Mouse (Mus musculus) cerebellum, adult 8-10 months (tissue): Measurements from ENCODE around the gene Papss2.

ENCODE experiments used
- DNase-seq: peaks from one replicate; pipeline ENCODE4 v3.0.0; 2022

Papss2 gene

GRCm38 (mm10) chr19:32601033-32601770 lies 5.6 kb downstream of the Papss2 start:
- DNase-seq = no peak

GRCm38 (mm10) chr19:32603466-32603865 lies 7.9 kb downstream of the Papss2 start:
- DNase-seq = no peak

GRCm38 (mm10) chr19:32604127-32604526 lies 8.5 kb downstream of the Papss2 start:
- DNase-seq = no peak

GRCm38 (mm10) chr19:32604563-32605252 lies 9.1 kb downstream of the Papss2 start:
- DNase-seq = no peak

- no peak for DNase-seq
Observed at GRCm38 (mm10) chr19:32606227-32606827, 10.7 kb downstream of the Papss2 start.

- no peak for DNase-seq
Observed at GRCm38 (mm10) chr19:32607036-32607435, 11.4 kb downstream of the Papss2 start.

- DNase-seq = no peak
Observed at GRCm38 (mm10) chr19:32611386-32612092, 15.9 kb downstream of the Papss2 start.

- no peak for DNase-seq
Observed at GRCm38 (mm10) chr19:32614046-32614771, 18.6 kb downstream of the Papss2 start.

GRCm38 (mm10) chr19:32614772-32615099 lies 19.1 kb downstream of the Papss2 start:
- DNase-seq = no peak

GRCm38 (mm10) chr19:32616646-32617045 lies 21.1 kb downstream of the Papss2 start:
- no peak for DNase-seq

- DNase-seq = no peak
Observed at GRCm38 (mm10) chr19:32619739-32620138, 24.1 kb downstream of the Papss2 start.

- DNase-seq = no peak
Observed at GRCm38 (mm10) chr19:32620859-32621445, 25.4 kb downstream of the Papss2 start.

GRCm38 (mm10) chr19:32622142-32622541 lies 26.6 kb downstream of the Papss2 start:
- no peak for DNase-seq

GRCm38 (mm10) chr19:32626768-32627331 lies 31.3 kb downstream of the Papss2 start:
- no peak for DNase-seq

- no peak for DNase-seq
Observed at GRCm38 (mm10) chr19:32627631-32628030, 32.0 kb downstream of the Papss2 start.

- no peak for DNase-seq
Observed at GRCm38 (mm10) chr19:32628572-32629132, 33.1 kb downstream of the Papss2 start.

GRCm38 (mm10) chr19:32634916-32635315 lies 39.3 kb downstream of the Papss2 start:
- no peak for DNase-seq

- DNase-seq = no peak
Observed at GRCm38 (mm10) chr19:32637357-32638275, 42.0 kb downstream of the Papss2 start.

GRCm38 (mm10) chr19:32638276-32638903 lies 42.8 kb downstream of the Papss2 start:
- DNase-seq = no peak

GRCm38 (mm10) chr19:32641535-32641934 lies 45.9 kb downstream of the Papss2 start:
- no peak for DNase-seq
